Mouse (Mus musculus) olfactory bulb, adult 2 months (tissue): ENCODE measurements at regions not wholly inside any gene's neighbourhood (a gene's known extent, or its start where the extent isn't known, plus 50 kb on each side); places are given as distances from the start of the nearest gene placed in this dataset.

Experiments used
- CTCF ChIP-seq: fragments of 200-500 bp; IDR thresholded peaks from 2 replicates; pipeline ENCODE4 v1.5.1; 2012; ENCODE audit warnings: low read depth, mild to moderate bottlenecking, low read length, moderate library complexity; ENCODE audit not compliant: insufficient read depth
- POLR2A ChIP-seq: fragments of 200-500 bp; IDR thresholded peaks from 2 replicates; pipeline ENCODE4 v1.6.1; 2012; ENCODE audit warnings: mild to moderate bottlenecking, low read depth, low read length, moderate library complexity; ENCODE audit not compliant: insufficient read depth

GRCm38 (mm10) chrX:70946052-70946451, 104.0 kb upstream of the Mamld1 start:
- TF ChIP-seq CTCF = no peak
- no peak for TF ChIP-seq POLR2A
